Mouse (Mus musculus) frontal cortex, postnatal 25 days (tissue): ENCODE results near the gene Kcnk12.

ENCODE experiments used
- DNase-seq, 2 experiments: peaks; one replicate each; pipeline ENCODE4 v3.0.0; 2022; ENCODE audit warnings: low spot score in 2 of 2

Kcnk12 gene

GRCm38 (mm10) chr17:87787711-87788110 lies 10.1 kb downstream of the Kcnk12 start:
- DNase-seq: no peak

GRCm38 (mm10) chr17:87785721-87786120 lies 12.1 kb downstream of the Kcnk12 start:
- DNase-seq: no peak

- no peak for DNase-seq
These were observed 12.9 kb downstream of the Kcnk12 start for GRCm38 (mm10) chr17:87784911-87785310.

GRCm38 (mm10) chr17:87784141-87784831 lies 13.5 kb downstream of the Kcnk12 start:
- DNase-seq: peak; percentile 30 to 48

- DNase-seq: no peak
These were observed 16.6 kb downstream of the Kcnk12 start for GRCm38 (mm10) chr17:87781244-87781643.

- DNase-seq: no peak
These were observed 17.6 kb downstream of the Kcnk12 start for GRCm38 (mm10) chr17:87780164-87780563.

- DNase-seq: no peak
These were observed 22.8 kb downstream of the Kcnk12 start for GRCm38 (mm10) chr17:87774982-87775381.

GRCm38 (mm10) chr17:87773175-87773574 lies 24.6 kb downstream of the Kcnk12 start:
- no peak for DNase-seq

- DNase-seq: no peak
These were observed 27.0 kb downstream of the Kcnk12 start for GRCm38 (mm10) chr17:87770766-87771165.

- DNase-seq: no peak
These were observed 30.9 kb downstream of the Kcnk12 start for GRCm38 (mm10) chr17:87766888-87767287.

- DNase-seq: no peak
These were observed 32.8 kb downstream of the Kcnk12 start for GRCm38 (mm10) chr17:87765031-87765430.

GRCm38 (mm10) chr17:87763146-87763545 lies 34.6 kb downstream of the Kcnk12 start:
- DNase-seq: no peak

- no peak for DNase-seq
These were observed 37.5 kb downstream of the Kcnk12 start for GRCm38 (mm10) chr17:87760315-87760714.

GRCm38 (mm10) chr17:87745926-87746888 lies 51.6 kb downstream of the Kcnk12 start:
- peak; percentile 31 to 53 for DNase-seq

- DNase-seq: peak; percentile 50 to 51
These were observed 52.5 kb downstream of the Kcnk12 start for GRCm38 (mm10) chr17:87744985-87745925.

GRCm38 (mm10) chr17:87739835-87740234 lies 58.0 kb downstream of the Kcnk12 start:
- no peak for DNase-seq

GRCm38 (mm10) chr17:87737144-87737543 lies 60.6 kb downstream of the Kcnk12 start:
- DNase-seq: no peak

- DNase-seq: no peak
These were observed 63.3 kb downstream of the Kcnk12 start for GRCm38 (mm10) chr17:87734471-87734870.

GRCm38 (mm10) chr17:87731962-87732361 lies 65.8 kb downstream of the Kcnk12 start:
- no peak for DNase-seq

GRCm38 (mm10) chr17:87726489-87727356 lies 71.1 kb downstream of the Kcnk12 start:
- no peak for DNase-seq

- DNase-seq: no peak
These were observed 73.1 kb downstream of the Kcnk12 start for GRCm38 (mm10) chr17:87724727-87725126.
